Mouse (Mus musculus) gastrocnemius, adult 8-10 months (tissue): ENCODE data around the gene Yars2. TPM values are rescaled to one million over a fixed set of nuclear protein-coding genes. Genes with fewer than 3 reads are reported as not detected.
A peak's percentile ranks its signal among the peaks of the same experiment; 100 is the strongest.
"Not testable (repeated sequence)": the region's sequence is repeated elsewhere in the genome, so short reads cannot be mapped to it uniquely, and the experiment has no call there.

ENCODE experiments used
- DNase-seq, 2 experiments: peaks; one replicate each; pipeline ENCODE4 v3.0.0; 2022; ENCODE audit warnings: low spot score in 2 of 2
- total RNA-seq, 4 experiments: library from RNA; stranded (reverse); gene quantifications; 2 replicates each; pipeline ENCODE4 v1.2.4; 2022

Yars2 gene
- total RNA-seq = 10 to 100 TPM; 16.5 to 18.6 (median 17.7) TPM

- DNase-seq = peak; percentile 81 to 89
These were observed at the start of gene Yars2 for GRCm38 (mm10) chr16:16302369-16303137. Yars2 (plus strand) TSS chr16:16302965.

DNA sequence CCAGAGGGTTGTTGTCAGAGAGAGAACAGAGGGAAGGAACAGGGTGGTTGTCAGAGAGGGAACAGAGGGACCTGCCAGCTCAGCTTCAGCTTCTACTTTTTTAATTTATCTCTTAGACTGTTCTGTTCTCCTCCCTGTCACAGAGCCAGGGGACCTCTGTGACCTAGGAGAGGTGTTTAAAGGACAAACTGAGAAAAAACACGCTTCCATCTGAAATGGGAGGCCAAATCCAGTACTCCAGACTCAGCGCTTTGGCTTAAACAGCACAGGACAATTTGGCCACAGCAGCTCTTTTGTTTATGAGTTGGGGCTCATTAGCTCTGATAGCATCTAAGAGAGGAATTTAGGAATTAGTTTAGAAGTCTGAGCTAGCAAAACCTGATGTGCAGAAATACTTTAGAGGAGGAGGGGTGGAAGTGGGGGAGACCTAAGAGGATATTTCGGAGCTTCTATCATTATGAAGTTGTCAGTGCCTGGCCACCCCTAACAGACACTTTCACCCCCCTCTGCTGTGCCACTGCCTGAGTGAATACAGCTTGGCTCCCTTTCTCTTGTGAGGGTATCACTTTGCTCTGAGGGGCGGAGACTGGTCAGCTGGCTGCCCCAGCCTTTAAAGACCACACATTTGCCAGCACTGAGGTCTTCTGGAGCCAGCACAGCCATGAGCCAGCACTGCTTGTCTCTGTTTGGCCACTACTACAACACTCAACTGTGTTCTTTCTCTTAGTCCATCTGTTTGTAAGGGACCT lies 49.3 kb upstream of the Yars2 start:
- DNase-seq = no peak

DNA sequence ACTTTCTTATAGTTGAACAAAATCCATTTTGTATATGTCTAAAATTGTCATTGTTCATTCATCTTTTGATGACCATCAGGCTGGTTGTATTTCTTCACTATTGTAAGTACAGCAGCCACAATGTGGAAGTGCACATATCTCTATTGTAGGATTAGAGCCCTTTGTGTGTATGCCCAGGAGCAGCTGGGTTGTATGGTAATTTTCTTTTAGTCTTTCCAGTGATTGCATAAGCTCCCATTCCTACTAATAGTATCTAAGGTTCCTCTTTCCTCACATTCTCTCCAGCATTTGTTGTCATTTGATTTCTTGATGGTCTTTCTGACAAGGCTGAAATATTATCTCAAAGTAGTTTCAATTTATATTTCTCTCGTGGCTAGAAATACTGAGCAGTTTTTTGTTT lies 47.5 kb upstream of the Yars2 start:
- no peak for DNase-seq

DNA sequence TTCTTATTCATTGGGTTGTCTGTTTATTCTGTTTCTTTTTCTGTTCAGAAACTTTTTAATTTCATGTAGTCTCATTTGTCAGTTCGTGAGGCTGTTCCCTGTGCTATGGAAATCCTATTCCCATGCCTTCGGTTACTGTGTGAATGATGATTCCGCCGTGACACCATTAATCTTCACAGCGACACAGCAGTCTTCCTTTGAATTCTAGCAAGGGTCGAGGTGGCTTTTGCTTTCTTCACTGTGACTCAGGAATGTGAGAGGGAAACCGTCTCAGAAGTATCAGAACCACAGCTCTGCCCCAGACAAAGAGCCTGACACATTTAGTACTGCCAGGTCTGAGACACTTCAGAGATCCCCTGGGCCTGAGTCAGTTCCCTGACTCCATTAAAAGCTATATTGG lies 46.9 kb upstream of the Yars2 start:
- DNase-seq = no peak

GRCm38 (mm10) chr16:16256672-16257071 lies 46.1 kb upstream of the Yars2 start:
- DNase-seq = no peak

DNA sequence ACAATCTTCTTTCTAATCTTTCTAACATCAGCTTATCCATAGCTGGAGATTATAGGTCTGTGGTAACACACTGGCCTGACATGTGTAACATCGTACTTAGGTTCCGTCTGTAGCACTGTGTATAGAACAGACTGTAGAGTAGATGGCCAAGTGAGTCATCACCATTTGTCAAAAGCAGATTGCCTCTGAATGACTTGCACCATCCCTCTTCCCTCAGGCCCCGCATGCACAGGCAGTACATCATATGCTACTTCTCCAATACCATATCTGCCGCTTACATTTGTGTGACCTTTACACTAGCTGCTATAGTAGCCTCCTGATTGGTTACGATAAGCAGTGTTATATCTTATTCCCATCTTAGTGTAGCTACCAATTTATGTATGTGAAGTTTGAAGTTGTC lies 41.9 kb upstream of the Yars2 start:
- no peak for DNase-seq

- no peak for DNase-seq
These were observed 41.3 kb upstream of the Yars2 start for GRCm38 (mm10) chr16:16261481-16261880.

DNA sequence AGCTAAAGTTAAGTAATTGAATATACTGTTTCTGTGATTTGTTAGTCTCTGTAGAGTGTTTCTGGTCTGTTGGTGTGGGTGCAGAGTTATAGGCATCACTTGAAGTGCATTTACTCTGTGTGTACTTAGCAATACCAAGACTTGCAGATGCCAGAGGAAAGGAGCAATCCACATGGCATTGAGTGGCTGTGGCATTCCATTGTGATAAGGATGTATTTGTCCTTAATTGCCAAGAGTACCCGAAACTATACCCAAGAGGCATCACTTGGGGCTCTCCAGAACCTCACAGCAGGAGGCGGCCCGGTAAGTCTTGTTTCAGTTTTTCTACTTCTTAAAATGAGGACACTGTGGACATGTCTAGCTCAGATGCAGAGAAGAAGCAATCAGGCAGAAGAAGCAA lies 40.3 kb upstream of the Yars2 start:
- DNase-seq = no peak

DNA sequence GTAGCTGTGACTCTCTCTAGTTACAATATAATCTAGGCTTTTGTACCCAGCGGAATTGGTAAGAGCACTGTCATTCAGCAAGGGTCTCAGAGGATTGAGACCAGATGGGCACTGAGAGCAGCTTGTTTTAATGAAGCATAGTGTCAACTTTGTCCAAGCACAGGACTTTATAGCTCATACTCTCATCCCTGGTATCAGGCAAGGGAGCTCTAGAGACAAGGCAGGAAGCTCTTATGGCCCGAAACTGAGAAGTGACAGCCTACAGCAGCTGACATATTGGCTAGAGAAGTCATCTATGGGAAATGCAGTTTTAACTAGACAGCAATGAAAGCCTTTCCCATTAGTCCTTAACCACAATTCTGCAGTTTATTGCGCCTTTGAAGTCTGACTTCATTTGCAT lies 29.8 kb upstream of the Yars2 start:
- DNase-seq = no peak

DNA sequence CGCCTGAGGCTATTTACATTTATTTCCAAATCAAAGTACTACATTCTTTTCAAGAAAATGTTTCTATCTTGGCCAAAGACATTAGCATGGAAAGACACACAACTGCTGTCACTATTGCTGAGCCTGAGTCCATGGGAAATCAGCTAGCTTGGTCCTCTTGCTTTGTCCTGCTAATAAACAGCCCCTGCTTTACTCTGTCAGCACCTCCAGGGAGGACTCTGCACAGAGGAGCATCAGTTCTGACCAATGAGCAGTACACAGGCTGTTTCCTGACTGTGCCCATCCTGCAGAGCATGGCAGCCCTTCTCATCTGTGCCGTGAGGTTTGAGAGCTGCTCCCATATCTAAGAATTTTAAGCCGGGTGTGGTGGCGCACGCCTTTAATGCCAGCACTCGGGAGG lies 29.0 kb upstream of the Yars2 start:
- DNase-seq = no peak

GRCm38 (mm10) chr16:16303138-16303827 lies 518 bp downstream of the Yars2 start:
- peak; percentile 4 to 6 for DNase-seq

- DNase-seq = no peak
These were observed 1.1 kb downstream of the Yars2 start for GRCm38 (mm10) chr16:16303888-16304287.

GRCm38 (mm10) chr16:16311319-16311718 lies 8.6 kb downstream of the Yars2 start:
- no peak for DNase-seq

DNA sequence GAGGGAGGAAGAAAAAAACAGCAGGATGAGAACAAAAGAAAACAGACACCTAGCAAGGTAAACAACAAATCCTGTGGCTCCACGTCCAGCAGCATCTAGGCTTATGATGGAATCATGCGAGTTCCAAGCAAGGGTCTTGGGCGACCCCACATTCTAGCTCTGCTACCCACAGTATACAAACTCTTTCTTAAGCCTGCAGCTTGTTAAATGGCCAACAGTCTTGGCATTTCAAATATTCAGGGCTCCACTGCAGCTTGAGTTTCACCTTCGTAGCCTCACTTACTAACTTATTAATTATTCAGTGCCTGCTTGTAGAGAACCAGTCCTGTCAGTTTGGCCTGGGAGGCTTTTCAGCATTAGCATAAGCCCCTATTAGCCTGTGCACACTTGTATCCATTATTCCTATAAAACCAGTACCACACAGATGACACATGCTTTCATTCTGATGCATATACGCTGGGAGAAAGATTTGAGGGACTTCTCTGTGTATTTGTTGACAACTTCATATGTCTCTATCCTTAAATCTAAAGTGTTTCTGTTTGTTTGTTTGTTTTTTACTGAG lies 23.1 kb downstream of the Yars2 start:
- no peak for DNase-seq

DNA sequence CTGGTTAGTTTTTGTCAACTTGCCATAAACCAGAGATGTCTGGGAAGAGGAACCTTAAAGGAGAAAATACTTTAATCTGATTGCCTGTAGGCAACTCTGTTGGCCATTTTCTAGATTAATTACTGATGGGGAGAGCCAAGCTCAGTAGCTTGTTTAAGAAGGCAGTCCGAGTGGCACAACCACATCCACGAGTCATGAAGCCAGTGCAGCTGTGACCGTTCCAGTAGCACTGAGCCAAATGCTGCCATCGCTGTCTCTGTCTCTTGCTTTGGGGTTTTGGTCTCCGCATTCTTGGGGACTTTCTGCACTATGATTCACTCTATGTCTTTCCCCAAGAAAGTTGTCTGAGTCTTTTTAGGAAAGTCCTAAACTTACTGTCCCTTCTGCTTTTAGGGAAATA lies 43.7 kb downstream of the Yars2 start:
- DNase-seq = no peak

DNA sequence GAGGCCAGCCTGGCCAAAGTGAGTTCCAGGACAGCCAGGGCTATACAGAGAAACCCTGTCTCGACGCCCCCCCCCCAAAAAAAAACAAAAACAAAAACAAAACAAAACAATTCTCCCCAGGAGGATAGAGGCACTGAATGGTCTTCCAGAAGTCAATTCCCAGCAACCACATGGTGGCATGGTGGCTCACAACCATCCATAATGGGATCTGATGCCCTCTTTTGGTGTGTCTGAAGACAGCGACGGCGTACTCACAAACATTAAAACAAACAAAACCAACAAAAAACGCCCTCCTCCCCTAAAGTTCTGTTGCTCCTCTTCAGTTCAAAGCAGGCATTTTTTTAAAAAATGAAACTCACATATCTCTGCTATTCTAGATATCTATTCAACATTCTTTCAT lies 55.1 kb downstream of the Yars2 start:
- DNase-seq = no peak

DNA sequence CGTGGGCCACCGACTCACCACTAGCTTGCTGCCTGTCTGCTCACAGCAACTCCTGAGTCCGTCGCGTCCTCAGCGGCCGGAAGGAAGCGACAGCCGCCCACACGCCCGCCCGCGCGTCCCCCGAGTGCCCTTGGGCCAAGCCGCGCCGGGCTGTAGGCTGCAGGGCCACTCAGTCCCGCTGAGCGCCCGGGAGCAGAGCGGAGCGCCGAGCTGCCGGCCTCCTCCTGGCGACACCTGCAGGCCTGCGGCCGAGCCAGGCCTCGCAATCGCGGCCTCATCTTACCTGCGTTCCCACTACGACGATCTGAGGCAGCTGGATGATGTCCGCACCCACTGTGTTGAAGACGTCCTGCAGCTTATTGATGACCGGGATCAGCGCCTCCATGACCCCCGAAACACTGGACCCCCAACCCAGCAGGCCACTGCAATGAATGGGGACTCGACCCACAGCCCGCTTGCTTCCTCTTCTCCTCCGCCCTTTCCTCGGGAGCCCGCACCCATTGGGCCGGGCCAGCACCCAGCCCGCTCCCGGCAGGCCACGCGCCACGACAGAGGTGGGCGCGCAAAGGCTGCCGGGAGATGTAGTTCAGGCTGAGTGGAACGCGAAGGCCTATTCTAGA lies 55.8 kb downstream of the Yars2 start, which contains the start of gene Dnm1l:
Gene Dnm1l (minus strand): TSS at position 479 of the 620 bp plus-strand sequence.
- DNase-seq = peak; percentile 82 to 84

- DNase-seq = not testable (repeated sequence)
These were observed 56.3 kb downstream of the Yars2 start for GRCm38 (mm10) chr16:16359101-16359482.
